Mouse (Mus musculus): ENCODE data around the gene Gm12845. TPM values are rescaled to one million over a fixed set of nuclear protein-coding genes. Genes with fewer than 3 reads are reported as not detected.

The Gm12845 gene
- not detected for total RNA-seq (2021)
- long read RNA-seq, experiment 1: 0 reads
- long read RNA-seq, experiment 2: 0 reads

- no peak for DNase-seq
These were observed at the start of gene Gm12845 for GRCm38 (mm10) chr4:117724112-117724511. Gm12845 (plus strand) TSS chr4:117724412.

GRCm38 (mm10) chr4:117676903-117677302 is 47.3 kb upstream of the Gm12845 start:
- peak; percentile 76 to 84 for DNase-seq

GRCm38 (mm10) chr4:117680963-117681362 is 43.2 kb upstream of the Gm12845 start:
- no peak for DNase-seq

- DNase-seq: peak; percentile 82 to 83
These were observed 42.2 kb upstream of the Gm12845 start, which contains the start of gene Dmap1 for GRCm38 (mm10) chr4:117681931-117682461. Dmap1 (minus strand) TSS chr4:117682273.

- no peak for DNase-seq
These were observed 41.7 kb upstream of the Gm12845 start for GRCm38 (mm10) chr4:117682463-117682862.

GRCm38 (mm10) chr4:117683048-117683768 is 41.0 kb upstream of the Gm12845 start:
- no peak for DNase-seq

- no peak for DNase-seq
These were observed 37.9 kb upstream of the Gm12845 start for GRCm38 (mm10) chr4:117686354-117686753.

GRCm38 (mm10) chr4:117705361-117705760 is 18.9 kb upstream of the Gm12845 start:
- DNase-seq: peak; percentile 30 to 53

- no peak for DNase-seq
These were observed 15.2 kb upstream of the Gm12845 start for GRCm38 (mm10) chr4:117708780-117709550.

GRCm38 (mm10) chr4:117712314-117712713 is 11.9 kb upstream of the Gm12845 start:
- no peak for DNase-seq

GRCm38 (mm10) chr4:117713303-117714098 is 10.7 kb upstream of the Gm12845 start:
- no peak for DNase-seq

- no peak for DNase-seq
These were observed 7.7 kb downstream of the Gm12845 start for GRCm38 (mm10) chr4:117731926-117732325.

GRCm38 (mm10) chr4:117737559-117737958 is 13.3 kb downstream of the Gm12845 start:
- DNase-seq: peak; percentile 13 to 24

- peak; percentile 12 to 13 for DNase-seq
These were observed 28.3 kb downstream of the Gm12845 start for GRCm38 (mm10) chr4:117752469-117752868.

- no peak for DNase-seq
These were observed 35.9 kb downstream of the Gm12845 start for GRCm38 (mm10) chr4:117760151-117760550.

- DNase-seq: no peak
These were observed 41.2 kb downstream of the Gm12845 start, which contains the start of gene Klf17 for GRCm38 (mm10) chr4:117765416-117765815. Klf17 (minus strand) TSS chr4:117765648.

- peak; percentile 52 to 74 for DNase-seq
These were observed 46.7 kb downstream of the Gm12845 start for GRCm38 (mm10) chr4:117770935-117771334.

GRCm38 (mm10) chr4:117772960-117773359 is 48.7 kb downstream of the Gm12845 start:
- no peak for DNase-seq
